Mouse (Mus musculus) gastrocnemius, postnatal 4 days (tissue): ENCODE measurements around the gene Nr2f6. TPM values are rescaled to one million over a fixed set of nuclear protein-coding genes. Genes with fewer than 3 reads are reported as not detected.
A peak's percentile ranks its signal among the peaks of the same experiment; 100 is the strongest.

ENCODE experiments used
- DNase-seq, 2 experiments: peaks; one replicate each; pipeline ENCODE4 v3.0.0; 2021 to 2022; ENCODE audit warnings: low spot score in 2 of 2, mixed read lengths in 2 of 2
- long read RNA-seq, 2 experiments: library from polyadenylated mRNA; stranded (forward); transcript quantifications; one replicate each; pipeline ENCODE4 v2.0.0; 2021
- total RNA-seq, 2 experiments: library from RNA; stranded (reverse); gene quantifications; 2 replicates each; pipeline ENCODE4 v1.2.3; 2021

Nr2f6 gene
- total RNA-seq, result 10 to 100 TPM; 37.0 to 40.4 TPM
- long read RNA-seq, experiment 1, transcript Nr2f6-201 (4 exons, 2,218 nt), result major isoform, 137 of 184 reads
- long read RNA-seq, experiment 1, partial matches to known transcripts, result 2 of 184 reads
- long read RNA-seq, experiment 1, other reads (novel, unspliced or antisense), result 44 of 184 reads
- long read RNA-seq, experiment 2, transcript Nr2f6-201 (4 exons, 2,218 nt), result major isoform, 175 of 223 reads
- long read RNA-seq, experiment 2, partial matches to known transcripts, result 7 of 223 reads
- long read RNA-seq, experiment 2, other reads (novel, unspliced or antisense), result 41 of 223 reads

DNA sequence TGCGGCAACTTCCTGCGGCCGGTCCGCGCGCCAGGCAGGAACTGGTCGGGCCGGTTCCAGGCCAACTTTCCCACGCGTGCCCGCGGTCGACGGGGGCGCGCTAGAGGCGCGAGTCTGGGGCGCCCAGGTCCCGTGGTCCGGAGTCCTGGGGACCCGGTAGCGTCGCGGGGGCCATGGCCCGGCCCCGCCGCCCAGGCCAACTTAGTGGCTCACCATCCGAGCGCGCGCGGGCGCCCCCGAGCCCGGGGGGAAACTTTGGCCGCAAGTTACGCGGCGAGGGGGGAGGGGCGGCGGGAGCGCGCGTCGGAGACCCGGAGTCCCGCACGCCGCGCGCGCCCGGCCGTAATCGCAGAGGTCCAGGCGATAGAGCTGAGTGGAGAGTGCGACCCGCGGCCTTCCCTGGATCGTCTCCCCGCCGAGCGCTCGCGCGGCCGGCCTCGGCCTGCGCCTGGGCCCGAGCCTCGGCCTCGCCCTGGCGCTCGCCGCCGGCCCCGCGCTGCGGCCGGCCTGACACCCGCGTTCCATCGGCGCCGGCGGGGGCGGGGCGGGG lies at the start of gene Nr2f6:
Nr2f6 (minus strand) TSS at position 540 of the 550 bp plus-strand sequence.
- DNase-seq, result peak in 1 of 2 experiments; percentile 80

DNA sequence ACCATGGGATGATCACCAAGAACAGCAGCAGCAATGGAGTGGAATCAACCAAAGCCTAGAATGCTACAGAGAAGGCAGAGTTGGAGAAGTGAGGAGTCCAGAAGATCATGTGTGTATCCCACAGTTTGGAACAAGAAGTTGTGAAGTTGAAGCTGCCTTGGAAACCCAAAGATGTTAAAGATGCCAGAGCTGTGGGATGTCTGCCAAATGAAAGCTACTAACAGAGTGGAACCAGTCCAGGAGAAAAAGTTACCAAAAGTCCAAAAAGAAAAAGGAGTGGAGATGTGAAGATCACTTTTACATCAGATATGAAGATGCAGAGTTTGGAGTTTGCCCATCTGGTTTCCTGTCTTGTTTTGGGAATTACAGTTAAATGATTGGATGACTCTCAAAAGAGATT lies 40.4 kb upstream of the Nr2f6 start:
- DNase-seq, result no peak

DNA sequence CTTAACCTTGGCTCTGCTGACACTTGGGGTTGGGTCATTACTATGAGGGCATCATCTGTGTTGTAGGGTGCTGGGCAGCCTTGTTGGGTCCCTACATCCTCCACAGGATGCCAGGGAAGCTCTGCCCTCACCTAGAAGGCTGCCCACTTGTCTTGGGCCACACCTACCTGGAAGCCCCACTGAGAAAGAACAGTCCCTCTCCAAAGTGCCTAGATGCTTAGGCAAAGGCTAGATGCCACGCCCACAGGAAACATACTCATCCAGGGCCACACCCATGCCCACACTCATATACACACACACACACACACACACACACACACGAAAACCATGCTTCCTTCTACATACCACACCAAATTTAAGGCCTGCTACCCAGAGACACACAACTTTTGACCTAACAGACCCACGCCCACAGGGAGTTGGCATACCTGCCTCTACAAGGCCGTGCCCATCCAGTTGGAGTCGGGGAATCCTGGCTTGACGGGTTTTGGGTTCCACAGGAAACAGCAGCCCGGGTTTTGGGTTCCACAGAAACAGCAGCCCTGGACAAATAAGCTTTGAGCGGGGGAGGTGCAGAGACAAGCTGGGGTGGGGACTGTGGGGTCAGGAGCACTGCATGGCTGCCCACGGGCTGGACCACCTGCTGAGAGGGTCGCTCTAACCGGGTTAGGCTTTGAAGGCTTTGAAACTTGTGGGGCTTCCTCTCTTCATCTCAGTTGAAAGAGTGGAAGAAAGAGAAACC lies 29.9 kb upstream of the Nr2f6 start:
- no peak for DNase-seq

DNA sequence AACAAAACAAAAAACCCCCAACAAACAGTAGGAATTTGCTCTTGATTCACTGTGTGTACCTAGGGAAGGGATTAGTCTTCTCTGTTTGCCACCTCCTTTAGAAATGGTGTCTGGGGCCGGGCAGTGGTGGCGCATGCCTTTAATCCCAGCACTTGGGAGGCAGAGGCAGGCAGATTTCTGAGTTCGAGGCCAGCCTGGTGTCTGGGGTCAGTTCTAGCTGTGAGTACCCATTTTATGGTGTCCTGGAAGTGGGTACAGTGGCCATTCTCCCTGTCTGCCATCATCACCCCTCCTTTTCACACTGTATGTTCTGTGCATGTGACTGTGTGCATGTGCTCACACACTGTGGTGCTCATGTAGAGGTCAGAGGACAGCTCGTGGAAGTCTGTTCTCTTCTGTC lies 26.5 kb upstream of the Nr2f6 start:
- no peak for DNase-seq

DNA sequence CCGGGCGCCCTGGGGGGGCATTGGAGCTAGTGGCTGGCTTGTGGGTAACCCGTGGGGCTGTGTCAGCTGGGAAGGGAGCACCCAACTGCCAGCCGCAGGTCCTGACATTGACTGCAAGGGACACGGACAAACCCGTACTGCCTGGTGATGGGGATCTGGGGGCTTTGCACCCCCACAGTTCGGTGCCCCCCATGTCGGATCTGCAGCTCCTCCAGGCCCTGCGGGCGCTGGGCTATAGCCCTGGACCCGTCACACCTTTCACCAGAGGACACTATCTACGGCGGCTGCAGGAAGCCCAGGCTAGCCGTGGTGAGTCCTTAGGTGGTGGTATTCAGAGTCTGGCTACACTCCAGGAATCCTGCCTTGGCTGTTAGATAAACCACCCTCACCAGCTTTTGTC lies 25.7 kb upstream of the Nr2f6 start:
- DNase-seq, result peak in 1 of 2 experiments; percentile 12

DNA sequence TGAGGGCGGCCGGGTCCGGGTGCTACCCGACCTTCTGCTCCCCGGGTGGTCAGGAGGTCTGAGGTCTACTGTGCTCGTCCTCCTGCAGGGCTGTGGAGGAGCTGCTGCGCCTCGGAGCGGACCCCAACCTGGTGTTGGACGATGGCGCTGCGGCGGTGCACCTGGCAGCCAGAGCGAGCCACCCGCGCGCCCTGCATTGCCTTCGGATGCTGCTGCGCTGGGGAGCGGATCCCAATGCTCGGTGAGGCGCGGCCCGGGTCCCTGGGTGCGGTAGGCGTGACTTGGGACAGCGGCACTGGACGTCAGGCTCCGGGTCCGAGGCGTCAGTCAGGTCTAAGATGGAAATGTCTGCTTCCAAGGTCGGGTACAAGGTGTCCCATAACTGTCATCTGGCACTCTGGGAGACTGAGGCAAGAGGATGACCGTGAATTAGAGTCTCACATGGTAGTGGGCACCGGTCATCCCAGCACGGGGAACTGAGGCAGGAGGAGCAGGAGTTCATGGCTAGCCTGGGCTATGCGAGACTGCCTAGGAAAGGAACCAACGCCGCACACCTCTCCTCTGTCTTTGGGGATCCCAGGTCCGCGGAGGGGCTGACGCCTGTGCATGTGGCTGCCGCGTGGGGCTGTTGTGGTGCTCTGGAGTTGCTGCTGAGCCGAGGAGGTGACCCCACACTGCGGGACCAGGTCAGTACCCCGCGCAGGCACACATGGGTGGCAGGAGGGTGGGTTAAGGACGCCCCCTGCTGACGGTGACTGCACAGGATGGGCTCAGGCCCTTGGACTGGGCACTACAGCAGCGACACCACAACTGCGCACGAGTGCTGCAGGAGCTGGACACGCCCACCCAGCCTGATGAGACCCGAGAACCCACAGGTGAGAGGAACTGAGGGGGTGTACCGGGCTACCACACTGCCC lies 24.6 kb upstream of the Nr2f6 start:
- DNase-seq, result peak in 1 of 2 experiments; percentile 69

DNA sequence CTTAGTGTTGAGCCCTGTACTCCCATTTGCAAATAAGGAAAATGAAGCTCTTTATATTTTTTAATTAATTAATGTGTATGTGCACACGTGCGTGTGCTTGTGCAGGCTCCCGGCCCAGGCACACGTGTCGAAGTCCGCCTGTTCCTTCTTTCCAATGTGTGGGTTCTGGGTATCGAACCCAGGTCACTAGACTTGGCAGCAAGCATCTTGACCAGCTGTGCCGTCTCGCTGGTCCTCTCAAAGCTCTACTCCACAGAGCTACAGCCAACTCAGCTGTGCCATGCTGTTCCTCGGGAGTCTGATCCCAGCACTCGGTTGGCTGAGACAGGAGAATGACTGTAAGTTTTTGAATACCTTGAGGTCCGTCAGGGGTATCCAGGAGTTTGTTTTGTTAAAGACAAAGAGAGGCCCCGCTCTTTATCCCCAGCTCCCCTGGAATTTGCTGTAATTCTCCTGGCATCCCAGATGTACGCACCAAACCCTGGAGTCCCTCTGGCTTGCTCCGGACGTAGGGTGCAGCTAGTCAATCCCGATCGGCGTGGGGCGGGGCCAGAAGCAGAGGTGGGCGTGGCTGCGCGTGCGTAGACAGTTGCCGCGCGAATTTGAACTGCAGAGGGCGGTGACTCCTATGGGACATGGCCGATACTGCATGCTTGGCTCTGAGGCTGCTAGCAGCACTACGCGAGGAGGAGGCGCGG lies 23.8 kb upstream of the Nr2f6 start, which contains the start of gene Ankle1:
Ankle1 (plus strand) TSS at position 610 of the 698 bp plus-strand sequence.
- peak; percentile 93 to 95 for DNase-seq

DNA sequence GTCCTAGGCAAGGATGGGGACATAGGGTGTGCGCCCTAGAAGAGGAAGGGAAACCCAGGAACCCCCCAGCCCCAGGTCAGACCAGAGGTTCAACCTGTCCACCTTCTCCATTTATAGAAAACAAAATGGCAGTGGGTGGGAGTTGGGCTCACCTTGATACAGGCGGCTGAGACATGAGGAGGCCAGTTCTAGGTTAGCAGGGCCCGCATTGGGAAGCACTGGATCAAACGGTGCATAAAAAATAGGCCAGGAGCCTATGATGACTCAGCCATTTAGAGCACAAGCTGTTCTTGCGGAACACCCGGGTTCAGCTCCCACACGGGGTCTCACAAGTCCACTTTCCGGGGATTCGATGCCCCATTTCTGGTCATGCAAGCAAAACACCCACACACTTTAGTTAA lies 23.2 kb upstream of the Nr2f6 start:
- no peak for DNase-seq

DNA sequence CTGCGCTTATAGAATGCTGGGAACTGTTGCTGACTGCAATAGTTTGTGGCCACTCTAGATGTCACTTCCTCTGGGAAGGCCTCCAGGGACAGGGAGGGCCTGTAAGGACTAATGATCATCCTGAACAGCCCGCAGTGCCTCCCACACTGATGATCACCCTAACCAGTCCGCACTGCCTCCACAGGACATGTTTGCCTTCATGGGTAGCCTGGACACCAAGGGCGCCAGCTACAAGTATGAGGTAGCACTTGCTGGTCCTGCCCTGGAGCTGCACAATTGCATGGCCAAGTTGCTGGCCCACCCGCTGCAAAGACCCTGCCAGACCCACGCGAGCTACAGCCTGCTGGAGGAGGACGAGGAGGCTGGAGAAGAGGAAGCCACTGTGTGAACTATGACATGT lies 22.3 kb upstream of the Nr2f6 start:
- no peak for DNase-seq

DNA sequence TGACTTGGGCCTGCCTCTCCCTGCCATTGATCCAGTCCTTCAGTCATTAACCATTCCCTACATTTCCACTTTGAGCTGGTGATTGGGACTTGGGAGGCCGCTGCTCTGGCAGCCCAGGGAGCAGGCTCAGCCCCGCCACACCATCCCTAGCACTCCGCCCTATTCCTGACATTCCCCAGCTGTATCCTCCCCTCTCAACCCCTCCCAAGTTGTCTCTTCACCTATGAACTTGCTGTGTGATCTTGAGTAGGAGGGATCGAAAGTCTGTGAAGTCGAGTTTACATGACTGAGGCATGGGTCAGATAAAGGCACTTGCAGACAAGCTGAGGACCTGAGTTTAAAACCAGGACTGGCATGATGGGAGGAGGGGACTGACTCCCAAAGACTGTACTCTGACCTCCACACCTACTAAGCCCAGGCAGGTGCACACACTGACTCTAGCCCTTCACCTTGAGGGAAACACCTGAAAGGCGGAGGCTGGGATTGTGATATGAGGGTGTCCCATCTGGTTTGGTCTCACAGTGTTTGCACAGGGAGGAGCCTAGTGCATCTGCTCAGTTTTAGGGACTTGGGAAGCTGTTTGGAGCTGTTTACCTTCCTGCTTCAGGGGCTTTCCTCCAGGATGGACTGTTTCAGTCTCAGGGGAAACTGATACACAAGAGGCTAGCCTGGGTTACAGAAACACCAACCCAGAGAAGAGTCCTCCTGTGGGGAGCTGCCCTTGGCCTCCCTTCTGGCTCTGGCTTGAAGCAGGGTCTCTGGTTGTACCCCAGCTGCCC lies 21.5 kb upstream of the Nr2f6 start:
- no peak for DNase-seq

DNA sequence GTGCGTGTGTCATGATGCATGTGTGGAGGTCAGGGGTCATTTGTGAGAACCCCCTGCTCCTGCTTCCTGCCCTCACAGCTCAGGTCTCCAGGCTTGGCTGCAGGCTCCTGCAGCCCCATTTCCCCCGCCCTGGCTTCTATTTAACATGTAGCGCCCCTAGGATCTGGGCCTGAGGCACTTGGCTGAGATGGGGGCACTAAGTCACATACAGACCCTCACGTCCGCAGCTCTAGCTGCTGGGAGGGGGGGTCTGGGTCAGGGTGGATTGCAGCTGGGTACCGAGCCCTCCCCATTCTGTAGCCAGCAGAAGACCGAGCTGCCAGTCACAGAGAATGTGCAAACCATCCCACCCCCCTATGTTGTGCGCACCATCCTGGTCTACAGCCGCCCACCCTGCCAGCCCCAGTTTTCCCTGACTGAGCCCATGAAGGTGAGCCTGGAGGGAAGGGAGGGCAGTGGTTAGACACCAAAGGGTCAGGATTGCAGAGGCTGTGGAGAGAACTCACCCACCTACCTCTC lies 20.7 kb upstream of the Nr2f6 start:
- DNase-seq, result no peak

DNA sequence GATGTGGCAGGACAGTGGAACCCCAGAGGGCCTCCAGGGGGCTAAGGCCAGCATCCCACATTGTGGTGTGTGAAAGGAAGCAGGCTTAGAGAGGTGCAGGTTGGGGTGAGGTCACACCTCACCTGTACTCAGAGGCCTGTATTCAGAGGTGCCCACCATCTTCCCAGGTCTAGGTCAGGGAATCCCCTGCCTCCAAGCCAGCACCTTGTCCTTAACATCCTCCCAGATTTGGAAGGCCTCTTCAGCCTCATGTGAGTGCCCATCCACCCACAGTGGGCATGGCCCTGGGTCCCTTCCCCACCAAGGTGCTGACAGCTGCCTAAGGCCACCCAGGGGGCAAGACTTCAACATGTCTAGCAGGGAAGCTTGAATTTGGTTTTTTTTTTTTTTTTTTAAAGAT lies 19.7 kb upstream of the Nr2f6 start:
- DNase-seq, result no peak

DNA sequence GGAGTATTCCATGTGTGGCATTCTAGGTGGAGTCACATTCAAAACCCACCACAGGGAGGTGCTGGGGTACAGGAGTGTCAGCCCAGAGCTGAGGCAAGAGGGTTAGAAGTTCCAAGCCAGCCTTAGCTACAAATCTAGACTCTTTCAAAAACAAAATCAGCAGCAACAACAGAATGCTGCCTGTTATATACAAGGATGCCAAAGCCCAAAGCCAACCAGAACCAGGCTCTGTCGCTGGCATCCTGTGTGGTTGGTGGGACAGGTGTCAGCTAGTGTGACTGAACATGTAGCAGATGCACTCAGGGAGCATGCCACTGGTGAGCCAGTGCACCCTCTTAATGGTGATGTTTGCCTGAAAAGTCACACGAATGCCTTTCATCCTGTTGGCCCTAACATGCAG lies 19.1 kb upstream of the Nr2f6 start:
- DNase-seq, result no peak

DNA sequence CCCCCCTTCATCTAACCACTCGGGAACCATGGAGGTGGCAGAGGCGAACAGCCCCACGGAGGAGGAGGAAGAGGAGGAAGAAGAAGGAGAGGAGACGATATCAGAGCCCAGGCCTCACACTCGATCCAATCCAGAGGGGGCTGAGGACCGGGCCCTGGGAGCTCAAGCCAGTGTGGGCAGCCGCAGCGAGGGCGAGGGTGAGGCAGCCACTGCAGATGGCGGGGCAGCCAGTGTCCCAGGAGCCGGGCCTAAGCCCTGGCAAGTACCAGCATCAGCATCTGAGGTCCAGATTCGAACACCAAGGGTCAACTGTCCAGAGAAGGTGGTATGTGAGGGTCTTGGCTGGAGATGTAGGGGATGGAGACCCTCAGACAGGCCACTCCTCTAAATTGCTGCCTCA lies 15.9 kb upstream of the Nr2f6 start:
- peak in 1 of 2 experiments; percentile 8 for DNase-seq

DNA sequence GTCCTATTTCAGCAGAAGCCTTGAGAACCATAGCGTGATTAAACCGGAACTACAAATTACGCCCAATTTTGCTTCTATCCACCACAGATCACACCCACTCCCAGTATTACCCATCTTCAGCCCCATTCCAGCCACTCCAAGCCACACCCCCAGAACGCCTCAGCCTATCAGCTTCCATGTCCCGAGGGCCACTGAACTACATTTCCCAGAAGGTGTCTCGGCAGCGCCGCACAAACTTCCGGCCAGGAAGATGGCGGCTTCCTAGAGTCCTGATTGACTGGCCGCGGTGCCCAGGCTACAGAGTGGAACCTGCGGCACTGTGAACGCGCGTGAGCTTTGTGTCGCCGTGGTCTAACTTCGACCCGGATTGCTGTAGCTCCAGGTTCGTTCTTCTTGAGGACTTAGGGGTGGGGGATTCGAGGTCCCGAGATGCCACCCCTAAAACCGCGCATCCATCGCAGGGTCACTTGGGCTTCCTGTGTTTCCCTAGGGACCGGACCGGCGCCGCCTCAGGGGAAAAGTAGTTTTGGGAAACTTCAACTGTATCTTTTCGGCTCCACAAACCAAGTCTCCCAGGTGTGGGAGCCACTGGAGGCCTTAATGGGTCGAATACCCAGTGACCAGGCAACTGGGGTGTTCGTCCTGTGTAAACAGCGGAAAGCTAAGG lies 15.0 kb upstream of the Nr2f6 start, which contains the start of gene Babam1:
Babam1 (plus strand) TSS at position 223 of the 667 bp plus-strand sequence.
- peak; percentile 80 to 90 for DNase-seq

DNA sequence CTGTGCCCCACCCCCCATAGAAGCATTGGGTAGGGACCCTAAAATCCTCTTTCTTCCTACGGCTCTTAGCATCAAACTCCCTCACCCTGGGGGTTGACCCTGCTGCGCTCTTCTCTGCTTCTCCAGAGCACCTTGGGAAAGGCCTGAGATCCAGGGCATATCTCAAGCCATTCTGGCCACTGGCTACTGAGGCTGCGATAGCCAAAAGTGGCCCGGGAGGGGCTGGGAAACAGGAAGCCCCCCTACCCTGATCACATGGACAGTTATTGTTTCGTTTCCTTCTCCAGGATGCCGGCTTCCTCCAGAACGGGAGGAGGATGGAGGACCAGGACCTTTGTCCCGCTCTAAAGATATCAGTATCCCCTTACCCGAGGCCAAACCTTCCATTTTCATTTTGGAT lies 13.9 kb upstream of the Nr2f6 start, which contains the start of gene Ushbp1:
Ushbp1 (minus strand) TSS at position 174 of the 400 bp plus-strand sequence.
- DNase-seq, result peak; percentile 11 to 14

DNA sequence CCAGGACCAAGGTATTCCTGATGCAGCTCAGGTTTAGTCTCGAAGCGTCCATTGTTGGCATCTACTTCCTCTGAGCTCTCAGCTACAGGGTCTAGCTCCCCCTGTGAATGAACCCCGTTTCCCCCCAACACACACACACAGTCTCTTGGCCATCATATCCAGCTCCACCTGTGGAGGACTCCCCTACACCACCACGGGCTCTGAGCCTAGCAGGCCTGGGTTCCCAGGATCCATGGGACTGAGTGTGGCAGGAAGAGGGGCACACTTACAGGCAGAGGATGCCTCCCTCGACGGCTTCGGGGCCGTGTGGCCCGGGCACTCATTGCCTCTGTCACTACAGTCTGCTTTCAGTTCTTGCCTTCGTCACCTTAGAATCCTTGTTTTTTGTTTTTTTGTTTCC lies 13.3 kb upstream of the Nr2f6 start:
- peak in 1 of 2 experiments; percentile 16 for DNase-seq

DNA sequence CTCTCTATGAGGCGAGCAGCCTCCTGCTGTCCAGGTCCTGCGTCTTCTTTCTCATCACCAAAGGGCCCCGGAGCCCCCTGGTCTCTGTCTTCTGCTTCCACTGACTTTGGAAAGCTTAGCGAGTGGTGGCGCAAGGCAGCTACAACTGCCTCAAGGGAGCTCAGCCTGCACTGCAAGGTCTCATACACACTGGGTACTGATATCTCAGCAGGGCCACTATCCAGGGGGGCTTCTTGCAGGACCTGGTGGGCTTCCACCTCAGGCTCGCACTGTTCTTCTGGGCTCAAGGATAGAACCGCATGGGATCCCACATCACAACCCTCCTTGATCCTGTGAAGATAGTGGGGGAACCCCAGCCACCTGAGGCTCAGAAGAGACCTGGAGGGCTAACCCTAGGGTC lies 12.7 kb upstream of the Nr2f6 start:
- DNase-seq, result peak in 1 of 2 experiments; percentile 15

DNA sequence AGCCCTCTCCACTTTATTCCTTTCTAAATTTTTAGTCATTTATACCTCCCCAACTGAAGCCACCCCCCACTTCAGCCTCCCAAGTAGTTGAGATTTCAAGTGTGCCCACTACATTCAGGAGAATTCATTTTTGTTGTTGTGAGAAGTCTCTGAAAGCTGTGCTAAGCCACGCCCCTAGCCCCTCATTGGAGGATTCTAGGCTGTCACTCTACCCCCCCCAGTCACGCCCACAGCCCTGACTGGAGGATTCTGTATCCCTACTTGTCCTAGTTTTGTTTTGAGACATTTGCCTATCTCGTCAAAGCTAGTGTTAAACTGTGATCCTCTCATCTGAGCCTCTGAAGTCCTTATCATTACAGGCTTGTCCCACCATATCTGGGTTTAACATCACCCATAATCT lies 11.1 kb upstream of the Nr2f6 start:
- DNase-seq, result no peak
